Mouse (Mus musculus): ENCODE results near the gene Triml2. TPM values are rescaled to one million over a fixed set of nuclear protein-coding genes. Genes with fewer than 3 reads are reported as not detected.

Triml2 gene
- polyA plus RNA-seq, 1 experiment from 2014 or later: not detected

DNA sequence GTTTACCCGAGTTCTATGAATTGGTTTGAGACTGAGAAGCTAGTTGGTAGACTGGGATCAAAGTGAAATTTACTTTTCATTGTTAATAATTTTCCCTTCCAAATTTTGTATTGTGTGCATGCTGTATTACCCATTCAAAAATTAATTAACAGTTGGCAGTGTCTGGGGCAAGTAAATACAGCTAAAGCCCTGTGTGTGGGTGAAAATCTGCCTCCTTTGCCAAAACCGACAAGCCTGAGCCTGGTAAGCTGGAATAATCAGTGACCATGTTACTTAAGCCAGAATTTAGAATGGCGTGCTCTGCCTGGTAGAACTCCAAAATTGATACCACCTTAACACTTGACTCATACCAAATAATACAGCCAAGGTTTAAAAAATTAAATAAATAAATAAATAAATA lies 63.0 kb downstream of the Triml2 start:
- WGBS: 69% methylated on average over 3 of the region's 3 CpGs
- no peak overlapping the region for H3K27ac ChIP-seq
- no peak for ATAC-seq (replicated peaks; ENCODE audit: insufficient number of reproducible peaks, insufficient read depth, low FRiP score, low read depth)

More for the DNA sequence above, 63.0 kb downstream of the Triml2 start:
- H3K27me3 ChIP-seq: no peaks in the 10 kb centered on the region
- no peak overlapping the region for H3K4me3 ChIP-seq
- H3K4me2 ChIP-seq: no peak overlapping the region
- H3K9me3 ChIP-seq (replicated peaks): no peaks in the 10 kb centered on the region
- H3K9ac ChIP-seq: no peak overlapping the region
- H3K36me3 ChIP-seq: no peaks in the 10 kb centered on the region
- no peaks in the 10 kb centered on the region for H3K4me1 ChIP-seq (replicated peaks)

Other genes starting within 250 kb of the Triml2 start
- not detected in 2 replicates for gene Triml1, start 39.1 kb upstream of the Triml2 start, polyA plus RNA-seq (2015; fragmentation: Nextera tagmentation; extraction: Ambion mirVana)
- not detected in 2 replicates for gene Zfp42, start 126.4 kb downstream of the Triml2 start, polyA plus RNA-seq (2015; fragmentation: Nextera tagmentation; extraction: Ambion mirVana)